Mouse (Mus musculus) layer of hippocampus, adult 11-12 months (tissue): ENCODE results near the gene Ticrr.

Experiments
- DNase-seq: peaks from one replicate; pipeline ENCODE4 v3.0.0; 2022; ENCODE audit warnings: low spot score

The Ticrr gene

GRCm38 (mm10) chr7:79747659-79748058 lies 87.7 kb downstream of the Ticrr start:
- DNase-seq = no peak
